Mouse (Mus musculus) limb, embryonic 13.5 days (tissue): ENCODE results near the gene Itih5. TPM values are rescaled to one million over a fixed set of nuclear protein-coding genes. Genes with fewer than 3 reads are reported as not detected.

ENCODE experiments used
- ATAC-seq: fragments of 200-750 bp; cut with Nextera tagmentation; 2 replicates; pipeline ENCODE4 v1.8.0; 2017; ENCODE audit warnings: low read depth, moderate number of reproducible peaks, moderate TSS enrichment; ENCODE audit not compliant: low FRiP score
- H3K27ac ChIP-seq: fragments of 300-500 bp; sonication (generic); 2 replicates; pipeline ENCODE4 v1.5.1; 2015; ENCODE audit warnings: inconsistent platforms, mild to moderate bottlenecking, moderate library complexity
- H3K27me3 ChIP-seq: fragments of 300-500 bp; sonication (generic); 2 replicates; pipeline ENCODE4 v1.6.1; 2015; ENCODE audit warnings: mild to moderate bottlenecking, inconsistent platforms
- H3K36me3 ChIP-seq: fragments of 300-500 bp; sonication (generic); 2 replicates; pipeline ENCODE4 v1.6.1; 2015; ENCODE audit warnings: inconsistent platforms, mild to moderate bottlenecking, moderate library complexity
- H3K4me1 ChIP-seq: fragments of 300-500 bp; sonication (generic); 2 replicates; pipeline ENCODE4 v1.6.1; 2015; ENCODE audit warnings: inconsistent platforms
- H3K4me2 ChIP-seq: fragments of 300-500 bp; sonication (generic); replicated peaks from 2 replicates; pipeline ENCODE4 v1.6.1; 2015; ENCODE audit warnings: inconsistent platforms, mild to moderate bottlenecking, moderate library complexity
- H3K4me3 ChIP-seq: fragments of 300-500 bp; sonication (generic); 2 replicates; pipeline ENCODE4 v1.5.1; 2015; ENCODE audit warnings: moderate library complexity, mild to moderate bottlenecking, inconsistent platforms
- H3K9ac ChIP-seq: fragments of 300-500 bp; sonication (generic); 2 replicates; pipeline ENCODE4 v1.6.1; 2015; ENCODE audit warnings: mild to moderate bottlenecking, inconsistent platforms
- H3K9me3 ChIP-seq: fragments of 300-500 bp; sonication (generic); 2 replicates; pipeline ENCODE4 v1.6.1; 2016; ENCODE audit warnings: inconsistent platforms
- WGBS: fragments of 180-500 bp; shearing (Covaris S2); methylation state at CpG from one replicate; pipeline ENCODE4 v1.1.7; 2015; 5-methylcytosine and 5-hydroxymethylcytosine counted together
- polyA plus RNA-seq: library from polyadenylated mRNA; unstranded; fragments of >200 nt; fragmentation: Nextera tagmentation; extraction: Ambion mirVana; gene quantifications from 2 replicates; pipeline ENCODE4 v1.2.1, GENCODE M21; 2015

Itih5 gene
- polyA plus RNA-seq, 1 experiment from 2014 or later: 7.0 TPM

DNA sequence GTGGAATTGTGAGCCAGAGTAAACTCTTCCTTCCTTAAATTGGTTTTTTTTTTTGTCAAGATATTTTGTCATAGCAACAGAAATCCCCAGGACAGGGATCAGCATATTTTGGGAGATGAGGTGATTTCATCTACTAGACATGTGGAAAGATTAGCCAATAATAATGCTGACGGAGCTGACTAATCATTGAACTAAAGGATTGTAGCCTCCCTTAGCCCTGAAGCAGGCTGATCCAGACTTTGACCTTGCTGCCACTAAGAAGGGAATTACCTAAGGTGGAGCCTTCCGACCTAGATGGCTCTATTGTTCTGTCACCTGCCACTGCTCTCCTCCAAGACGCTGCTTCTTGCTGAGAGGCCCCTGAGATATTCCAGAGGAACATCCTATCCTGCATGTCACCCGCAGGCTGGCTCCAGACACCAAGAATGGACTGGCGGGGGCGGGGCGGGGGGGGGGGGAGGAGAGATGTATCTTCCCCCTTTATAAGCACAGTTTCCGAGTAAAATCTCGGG is 119.3 kb downstream of the Itih5 start:
- 77% methylated on average over 9 of the region's 9 CpGs for WGBS
- no peaks in the 10 kb centered on the region for H3K36me3 ChIP-seq
- H3K9ac ChIP-seq: no peak overlapping the region
- no peak for ATAC-seq
- no peak overlapping the region for H3K4me2 ChIP-seq
- no peaks in the 10 kb centered on the region for H3K9me3 ChIP-seq
- no peak overlapping the region for H3K27ac ChIP-seq
- peaks cover 13% of the 10 kb centered on the region for H3K4me1 ChIP-seq
- no peaks in the 10 kb centered on the region for H3K27me3 ChIP-seq
- no peak overlapping the region for H3K4me3 ChIP-seq

DNA sequence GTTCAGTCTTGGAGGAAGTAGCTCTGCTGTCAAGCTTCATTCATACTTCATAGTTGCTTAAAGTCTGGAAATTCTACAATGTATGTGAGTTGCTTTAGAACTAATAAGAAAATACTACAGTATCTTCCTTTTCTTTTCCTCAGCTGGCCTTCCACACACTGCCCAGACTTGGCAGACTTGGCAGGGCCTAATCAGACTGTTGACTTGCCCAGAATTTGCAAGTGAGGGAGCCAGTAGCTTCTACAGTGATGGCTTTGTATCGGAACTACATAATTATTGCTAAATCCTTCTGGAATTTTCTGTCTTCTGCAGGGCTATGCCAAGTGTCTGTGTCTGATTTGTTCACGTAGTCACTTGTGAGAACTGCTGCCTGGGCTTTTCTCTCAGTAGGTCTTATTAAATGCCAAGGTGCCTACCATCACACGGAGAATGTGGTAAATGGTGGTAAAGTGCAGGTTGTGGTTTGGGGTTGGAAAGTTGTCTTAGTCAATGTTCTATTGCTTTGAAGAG is 120.2 kb downstream of the Itih5 start:
- Histone ChIP-seq H3K36me3 (no peaks in the 10 kb centered on the region), H3K9me3 (no peaks in the 10 kb centered on the region), H3K27ac (no peak overlapping the region), H3K4me1 (peaks cover 13% of the 10 kb centered on the region), H3K27me3 (no peaks in the 10 kb centered on the region), H3K4me3 (no peak overlapping the region), H3K9ac (no peak overlapping the region), H3K4me2 (no peak overlapping the region)
- WGBS: 81% methylated on average over 3 of the region's 3 CpGs
- no peak for ATAC-seq

DNA sequence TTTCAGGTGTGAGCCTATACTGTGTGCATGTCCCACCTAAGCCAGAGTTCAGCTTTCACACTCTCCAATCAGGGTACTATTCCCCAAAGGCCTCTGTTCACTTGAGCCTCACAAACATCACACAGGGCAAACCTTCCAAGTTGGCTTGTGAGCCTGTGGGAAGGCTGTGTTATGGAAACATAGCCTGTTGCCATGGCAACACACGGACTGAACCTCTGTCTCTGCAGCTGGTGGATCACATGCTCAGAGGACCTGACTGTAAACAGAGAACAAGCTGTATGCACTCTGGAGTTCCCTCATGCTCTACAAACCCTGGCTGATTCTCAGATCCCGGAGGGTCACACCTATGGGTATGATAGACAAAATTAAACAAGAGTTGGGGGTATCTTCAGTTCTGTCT is 122.8 kb downstream of the Itih5 start:
- Histone ChIP-seq H3K27ac (no peak overlapping the region; the same call in 1 of the 2 replicates), H3K9ac (no peak overlapping the region), H3K4me1 (peaks cover 14% of the 10 kb centered on the region), H3K27me3 (no peaks in the 10 kb centered on the region), H3K4me2 (no peak overlapping the region), H3K4me3 (no peak overlapping the region), H3K9me3 (no peaks in the 10 kb centered on the region), H3K36me3 (no peaks in the 10 kb centered on the region)
- WGBS: 37% methylated on average over 2 of the region's 2 CpGs
- peak; percentile 94 for ATAC-seq

DNA sequence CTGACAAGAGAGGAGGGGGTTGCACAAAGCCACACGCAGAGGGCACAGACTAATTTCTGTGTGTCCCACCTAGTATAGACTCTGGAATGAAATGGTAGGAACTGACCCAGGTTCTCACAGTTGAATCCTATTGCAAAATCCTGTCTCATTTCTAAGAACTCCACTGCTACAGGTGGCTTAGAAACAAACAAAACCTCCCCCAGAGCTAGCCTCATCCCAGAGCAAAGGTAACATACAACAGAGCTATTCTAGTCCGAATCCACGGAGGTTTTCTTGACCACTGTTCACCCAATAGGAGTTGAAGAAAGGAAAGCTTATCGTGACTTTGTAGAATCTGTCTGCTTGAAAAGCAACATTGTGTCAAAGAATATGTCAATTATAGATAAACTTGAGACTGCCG is 130.3 kb downstream of the Itih5 start:
- peaks cover 45% of the 10 kb centered on the region for H3K27me3 ChIP-seq
- no peak overlapping the region for H3K9ac ChIP-seq
- ATAC-seq: no peak
- WGBS: 44% methylated on average over 5 of the region's 5 CpGs
- H3K27ac ChIP-seq: no peak overlapping the region
- no peaks in the 10 kb centered on the region for H3K9me3 ChIP-seq
- no peaks in the 10 kb centered on the region for H3K36me3 ChIP-seq
- H3K4me1 ChIP-seq: peaks cover 25% of the 10 kb centered on the region
- H3K4me2 ChIP-seq: no peak overlapping the region
- H3K4me3 ChIP-seq: no peak overlapping the region

DNA sequence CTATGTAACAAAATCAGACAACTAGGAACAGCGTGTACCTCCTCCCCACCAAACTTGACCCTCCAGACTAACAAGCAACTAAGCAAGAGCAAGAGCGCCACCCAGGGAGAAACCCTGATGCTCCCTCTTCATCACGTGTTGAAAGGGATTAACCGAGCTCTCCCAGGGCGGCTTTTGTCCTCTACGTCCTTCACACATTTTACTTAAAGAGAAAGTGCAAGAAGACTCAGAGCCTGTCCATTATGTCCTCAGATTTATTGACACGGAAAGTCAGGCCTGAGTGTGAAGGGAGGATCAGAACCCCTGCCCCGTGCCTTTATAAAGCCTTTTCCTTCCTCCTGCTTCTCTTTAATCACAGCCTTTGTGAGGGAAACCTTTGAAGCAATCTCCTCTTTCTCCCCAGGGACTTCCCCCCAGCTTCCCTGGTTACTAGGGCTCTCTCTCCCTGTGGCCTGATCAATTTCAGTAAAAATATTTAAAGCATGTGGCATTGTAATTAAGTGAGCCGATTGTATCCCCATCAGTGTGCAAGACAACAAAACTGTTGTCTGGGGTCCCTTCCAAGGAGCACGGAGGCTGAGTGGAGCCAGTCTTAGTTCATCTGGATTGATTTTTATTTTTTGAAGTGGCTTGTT is 131.4 kb downstream of the Itih5 start:
- H3K27ac ChIP-seq: no peak overlapping the region
- H3K4me1 ChIP-seq: peaks cover 25% of the 10 kb centered on the region
- 5% methylated on average over 10 of the region's 10 CpGs for WGBS
- peaks cover 49% of the 10 kb centered on the region for H3K27me3 ChIP-seq
- no peak overlapping the region for H3K4me2 ChIP-seq
- no peak for ATAC-seq
- H3K4me3 ChIP-seq: no peak overlapping the region
- no peaks in the 10 kb centered on the region for H3K9me3 ChIP-seq
- H3K9ac ChIP-seq: no peak overlapping the region
- H3K36me3 ChIP-seq: no peaks in the 10 kb centered on the region

DNA sequence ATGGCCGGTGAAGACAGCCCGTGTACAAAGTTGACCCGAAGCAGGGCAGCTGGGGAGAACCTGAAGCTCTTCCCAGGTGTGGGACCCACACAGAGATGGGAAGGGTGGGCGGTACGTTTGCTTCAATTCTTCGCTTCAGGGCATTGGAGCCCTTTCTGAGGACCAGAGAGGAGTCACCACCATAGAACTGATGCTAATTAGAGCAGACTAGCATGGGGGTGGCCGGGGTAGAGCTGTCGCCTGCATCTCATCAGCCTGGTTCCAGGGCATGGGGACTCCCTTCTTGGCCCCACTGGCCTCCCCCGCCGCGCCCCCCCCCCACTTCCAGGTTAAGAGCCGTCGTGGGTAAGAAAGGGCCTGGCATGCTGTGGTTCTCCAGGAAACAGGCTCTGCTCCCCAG is 132.6 kb downstream of the Itih5 start:
- Histone ChIP-seq H3K27ac (no peak overlapping the region), H3K4me3 (no peak overlapping the region), H3K9ac (no peak overlapping the region), H3K4me1 (peaks cover 25% of the 10 kb centered on the region), H3K9me3 (no peaks in the 10 kb centered on the region), H3K36me3 (no peaks in the 10 kb centered on the region), H3K27me3 (peaks cover 54% of the 10 kb centered on the region), H3K4me2 (no peak overlapping the region)
- WGBS: 19% methylated on average over 13 of the region's 13 CpGs
- no peak for ATAC-seq

DNA sequence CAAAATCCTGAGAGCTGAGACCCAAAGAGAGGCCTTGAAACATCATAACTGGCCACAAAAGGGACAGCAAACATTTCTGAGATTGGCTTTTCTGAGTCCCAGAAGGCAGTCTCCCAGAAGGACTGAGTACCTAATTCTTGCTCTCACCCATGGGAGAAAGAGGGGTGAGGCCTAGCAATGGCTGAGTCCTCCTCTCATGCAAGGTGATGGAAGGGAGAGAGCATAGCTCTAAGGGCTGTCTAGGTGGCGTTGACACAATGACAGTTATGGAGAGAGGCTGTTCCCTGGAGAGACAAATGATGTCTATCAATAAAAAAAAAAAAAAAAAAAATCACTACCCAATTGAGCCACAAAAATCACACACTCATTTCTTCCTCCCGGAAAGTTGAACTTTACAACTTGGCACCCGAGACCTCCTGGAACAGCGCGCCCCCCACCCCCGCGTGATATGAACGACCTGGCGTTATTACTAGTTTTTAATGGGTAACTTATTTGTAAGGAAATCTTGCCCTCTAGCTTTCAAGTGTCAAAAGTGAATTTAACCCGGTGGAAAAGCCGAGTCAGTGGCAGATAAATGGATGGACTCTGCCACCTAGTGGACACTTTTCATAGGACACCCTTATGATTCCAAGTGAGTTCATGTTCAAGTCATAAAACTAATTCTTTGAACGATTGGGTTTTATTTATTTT is 134.9 kb downstream of the Itih5 start:
- ATAC-seq: no peak
- peaks cover 59% of the 10 kb centered on the region for H3K27me3 ChIP-seq
- H3K4me3 ChIP-seq: no peak overlapping the region

DNA sequence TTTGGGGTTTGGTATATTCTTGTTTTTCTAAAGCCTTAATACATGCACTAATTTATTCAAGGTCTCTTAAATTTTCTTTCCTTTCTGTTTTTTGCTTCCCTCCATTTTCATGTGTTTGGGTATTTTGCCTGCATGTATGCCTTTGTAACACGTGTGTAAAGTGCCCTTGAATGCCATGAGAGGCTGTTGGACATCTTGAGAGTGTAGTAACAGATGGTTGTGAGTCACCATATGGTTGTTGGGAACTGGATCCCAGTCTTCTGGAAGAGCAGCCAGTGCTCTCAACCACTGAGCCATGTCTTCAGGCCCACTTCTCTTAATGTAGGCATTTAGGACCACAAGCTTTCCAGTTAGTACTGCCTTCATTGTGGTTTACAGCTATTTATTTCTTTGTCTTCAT is 135.5 kb downstream of the Itih5 start:
- Histone ChIP-seq H3K4me1 (peaks cover 6% of the 10 kb centered on the region), H3K36me3 (no peaks in the 10 kb centered on the region), H3K27me3 (peaks cover 53% of the 10 kb centered on the region), H3K9me3 (no peaks in the 10 kb centered on the region), H3K4me2 (no peak overlapping the region), H3K9ac (no peak overlapping the region), H3K27ac (no peak overlapping the region), H3K4me3 (no peak overlapping the region)
- WGBS: 0% methylated on average over 1 of the region's 1 CpGs
- no peak for ATAC-seq

More for the DNA sequence above, 134.9 kb downstream of the Itih5 start:
- Histone ChIP-seq H3K36me3 (no peaks in the 10 kb centered on the region), H3K9ac (no peak overlapping the region), H3K4me2 (0 out of 2 replicates have a peak overlapping the region, but pooled peaks have one; percentile 38), H3K27ac (no peak overlapping the region), H3K9me3 (no peaks in the 10 kb centered on the region), H3K4me1 (peaks cover 10% of the 10 kb centered on the region)
- WGBS: 6% methylated on average over 12 of the region's 12 CpGs

DNA sequence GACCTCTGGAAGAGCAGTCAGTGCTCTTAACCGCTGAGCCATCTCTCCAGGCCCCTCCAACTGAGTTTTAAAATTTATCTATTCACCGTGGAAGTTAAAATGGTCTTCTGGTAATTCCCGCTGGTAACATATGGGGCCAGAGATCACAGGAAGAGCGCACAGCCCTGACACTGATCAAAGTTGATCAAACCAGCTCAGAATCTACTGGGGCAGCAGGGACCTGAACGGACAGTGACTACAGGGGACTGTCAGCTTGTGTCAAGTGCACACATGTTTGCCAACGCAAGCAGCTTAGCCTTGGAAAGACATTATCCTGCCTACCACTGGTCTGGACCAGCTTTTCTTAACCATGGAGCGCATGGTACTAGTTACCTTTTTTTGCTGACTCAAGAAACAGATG is 136.7 kb downstream of the Itih5 start:
- H3K36me3 ChIP-seq: no peaks in the 10 kb centered on the region
- no peak overlapping the region for H3K27ac ChIP-seq
- no peaks in the 10 kb centered on the region for H3K4me1 ChIP-seq
- ATAC-seq: no peak; the same call in 1 of the 2 replicates
- H3K4me3 ChIP-seq: no peak overlapping the region
- H3K4me2 ChIP-seq: no peak overlapping the region
- H3K27me3 ChIP-seq: peaks cover 49% of the 10 kb centered on the region
- H3K9me3 ChIP-seq: no peaks in the 10 kb centered on the region
- no peak overlapping the region for H3K9ac ChIP-seq
- WGBS: 80% methylated on average over 7 of the region's 7 CpGs

DNA sequence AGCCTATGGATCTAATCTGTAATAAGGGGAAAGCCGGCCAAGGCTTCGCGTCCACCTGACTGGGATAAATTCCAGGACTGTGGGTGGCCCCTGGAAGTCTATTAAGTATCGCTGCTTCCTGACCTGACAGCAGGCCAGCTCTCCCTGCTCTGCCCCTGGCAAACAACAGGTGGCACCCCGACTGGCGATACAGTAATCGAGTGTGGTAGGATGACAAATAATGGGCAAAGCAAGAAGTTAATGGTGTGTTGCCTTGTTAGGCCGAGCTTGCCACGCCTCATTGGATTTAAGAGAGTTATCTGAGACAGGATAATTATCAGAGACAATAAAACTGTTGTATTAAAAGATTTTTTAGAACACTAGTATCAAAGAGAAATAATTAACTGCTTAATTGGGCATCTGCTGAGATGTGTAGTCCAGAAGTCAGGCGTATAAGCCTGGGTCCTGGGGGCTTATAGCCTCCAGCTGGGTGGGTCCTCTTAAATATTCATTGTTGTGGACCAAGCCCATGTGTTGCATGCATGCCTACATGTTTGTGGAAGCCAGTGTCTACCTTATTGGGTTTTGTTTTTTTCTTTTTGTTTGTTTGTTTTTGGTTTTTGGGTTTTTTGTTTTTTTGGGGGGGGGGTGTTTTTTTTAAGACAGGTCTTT is 140.3 kb downstream of the Itih5 start:
- Histone ChIP-seq H3K4me3 (no peak overlapping the region), H3K27ac (no peak overlapping the region), H3K27me3 (peaks cover 47% of the 10 kb centered on the region), H3K4me1 (peaks cover 5% of the 10 kb centered on the region; the same call in 1 of the 2 replicates), H3K4me2 (no peak overlapping the region), H3K9me3 (no peaks in the 10 kb centered on the region), H3K9ac (no peak overlapping the region), H3K36me3 (no peaks in the 10 kb centered on the region)
- 19% methylated on average over 10 of the region's 10 CpGs for WGBS
- ATAC-seq: no peak

DNA sequence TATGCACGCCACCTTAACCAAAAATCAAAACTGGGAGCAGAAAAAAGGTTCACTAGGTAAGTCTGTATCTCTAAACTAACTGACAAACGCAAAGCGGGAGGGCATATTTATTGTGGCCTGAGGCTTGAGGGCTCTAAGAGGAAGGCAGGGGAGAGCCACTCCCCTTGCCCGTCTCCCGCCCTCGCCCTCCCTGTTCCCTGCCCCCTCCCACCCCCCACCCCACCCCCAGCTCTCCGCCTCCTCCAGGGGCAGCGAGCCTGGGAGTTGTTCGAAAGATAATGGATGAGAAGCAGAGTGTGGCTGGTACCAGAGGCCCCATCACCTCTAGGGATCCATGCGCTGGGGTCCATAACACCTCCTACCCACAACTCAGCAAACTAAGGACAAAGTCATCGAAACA is 142.5 kb downstream of the Itih5 start:
- Histone ChIP-seq H3K4me2 (peak overlapping the region; percentile 54), H3K4me1 (peaks cover 8% of the 10 kb centered on the region; the same call in 1 of the 2 replicates), H3K4me3 (peak overlapping the region; percentile 11; the same call in 1 of the 2 replicates), H3K27me3 (peaks cover 48% of the 10 kb centered on the region), H3K9me3 (no peaks in the 10 kb centered on the region), H3K27ac (no peak overlapping the region), H3K36me3 (no peaks in the 10 kb centered on the region), H3K9ac (no peak overlapping the region)
- ATAC-seq: no peak
- 7% methylated on average over 11 of the region's 11 CpGs for WGBS

DNA sequence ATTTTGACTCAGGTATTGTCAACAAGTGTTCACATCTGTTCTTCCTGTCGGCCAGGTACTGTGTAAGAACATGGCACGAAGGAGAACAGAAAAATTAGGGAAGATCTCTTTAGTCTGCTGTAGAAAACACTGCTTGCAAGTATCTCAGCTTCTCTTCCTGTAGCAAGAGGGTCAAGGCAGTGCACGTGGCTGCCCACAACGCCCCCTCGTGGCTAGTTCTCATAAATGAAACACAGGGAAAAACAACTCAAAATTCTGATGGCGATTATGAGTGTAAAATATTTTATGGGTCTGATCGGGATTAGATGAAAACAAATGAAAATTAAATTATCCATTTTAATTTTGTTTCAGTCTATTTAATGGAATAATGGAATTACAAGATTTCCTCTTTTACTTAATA is 146.9 kb downstream of the Itih5 start:
- Histone ChIP-seq H3K27ac (no peak overlapping the region), H3K27me3 (peaks cover 24% of the 10 kb centered on the region), H3K4me2 (no peak overlapping the region), H3K4me3 (no peak overlapping the region), H3K36me3 (no peaks in the 10 kb centered on the region), H3K9ac (no peak overlapping the region), H3K9me3 (no peaks in the 10 kb centered on the region), H3K4me1 (peaks cover 8% of the 10 kb centered on the region; the same call in 1 of the 2 replicates)
- ATAC-seq: no peak
- 53% methylated on average over 7 of the region's 7 CpGs for WGBS
